Mouse (Mus musculus): ENCODE measurements around the gene Stx3. TPM values are rescaled to one million over a fixed set of nuclear protein-coding genes. Genes with fewer than 3 reads are reported as not detected.
A peak's percentile ranks its signal among the peaks of the same experiment; 100 is the strongest.

Gene Stx3
- total and polyA plus RNA-seq, 2 experiments from 2014 or later: 27.2 to 31.3 TPM

DNA sequence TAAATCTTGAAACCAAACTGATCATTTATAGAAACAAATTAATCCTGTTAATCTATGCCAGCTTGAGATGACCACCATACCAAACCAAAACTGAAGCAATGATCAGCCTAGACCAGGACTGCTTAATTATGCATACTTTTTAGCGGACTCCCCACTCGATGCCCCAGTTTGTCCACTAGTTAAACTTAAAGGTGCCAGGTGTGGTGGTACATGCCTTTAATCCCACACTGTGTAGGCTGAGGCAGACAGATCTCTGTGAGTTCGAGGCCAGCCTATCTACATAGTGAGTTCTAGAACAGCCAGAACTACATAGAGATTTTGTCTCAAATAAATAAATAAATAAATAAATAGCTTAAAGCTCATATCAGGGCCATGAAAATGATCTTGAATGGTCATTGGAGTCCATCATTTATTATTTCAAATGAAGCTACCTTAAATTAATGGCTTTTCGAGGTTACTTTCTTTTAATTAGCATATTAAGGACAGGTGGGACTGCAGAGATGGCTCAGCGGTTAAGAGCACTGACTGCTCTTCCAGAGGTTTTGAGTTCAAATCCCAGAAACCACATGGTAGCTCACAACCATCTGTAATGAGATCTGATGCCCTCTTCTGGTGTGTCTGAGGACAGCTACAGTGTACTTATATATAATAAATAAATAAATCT is 49.8 kb downstream of the Stx3 start:
- WGBS: 90% methylated on average over 5 of the region's 5 CpGs
- Histone ChIP-seq H3K27ac (ENCODE audit: low read depth, low read length) (no peak overlapping the region), H3K36me3 (ENCODE audit: insufficient read depth) (peaks cover 14% of the 10 kb centered on the region), H3K9ac (no peak overlapping the region), H3K27me3 (ENCODE audit: insufficient read depth, low read length) (no peaks in the 10 kb centered on the region), H3K4me2 (ENCODE audit: low read depth) (peak overlapping the region; percentile 74), H3K9me3 (ENCODE audit: low read length) (no peaks in the 10 kb centered on the region), H3K4me3 (ENCODE audit: low read depth, low read length) (no peak overlapping the region; the same call in 1 of the 2 replicates), H3K4me1 (ENCODE audit: insufficient read depth) (no peaks in the 10 kb centered on the region)
- no peak for DNase-seq
- ATAC-seq: no peak
- no peak for TF ChIP-seq CTCF (IDR thresholded peaks at IDR 0.05; ENCODE audit: low read depth)

DNA sequence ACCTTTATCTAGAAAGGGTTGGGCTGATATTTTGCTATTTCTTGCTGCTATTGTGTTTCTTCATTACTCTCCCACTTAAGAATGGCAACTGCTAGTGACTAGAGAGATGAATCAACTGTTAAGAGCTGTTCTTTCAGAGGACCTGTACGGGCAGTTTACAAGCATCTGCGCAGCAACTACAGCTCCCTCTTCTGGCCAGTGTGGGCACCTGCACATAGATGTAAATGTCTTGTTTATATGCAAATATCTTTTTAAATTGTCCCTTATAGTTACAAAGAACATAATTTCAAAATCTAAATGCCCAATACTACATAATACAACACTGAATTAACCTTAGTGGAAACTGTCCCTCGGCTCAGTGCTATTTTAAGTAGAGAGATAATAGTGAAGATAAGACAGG is 51.0 kb downstream of the Stx3 start:
- TF ChIP-seq CTCF (IDR thresholded peaks at IDR 0.05; ENCODE audit: low read depth): peak; percentile 81
- Histone ChIP-seq H3K27ac (ENCODE audit: low read depth, low read length) (no peak overlapping the region), H3K4me1 (ENCODE audit: insufficient read depth) (no peaks in the 10 kb centered on the region), H3K9me3 (ENCODE audit: low read length) (no peaks in the 10 kb centered on the region), H3K4me2 (ENCODE audit: low read depth) (no peak overlapping the region), H3K4me3 (ENCODE audit: low read depth, low read length) (no peak overlapping the region), H3K9ac (no peak overlapping the region), H3K36me3 (ENCODE audit: insufficient read depth) (0 out of 2 replicates have a peak, but pooled peaks cover 3% of the 10 kb centered on the region), H3K27me3 (ENCODE audit: insufficient read depth, low read length) (no peaks in the 10 kb centered on the region)
- WGBS: 15% methylated on average over 3 of the region's 3 CpGs
- DNase-seq: peak; percentile 59
- no peak for ATAC-seq

DNA sequence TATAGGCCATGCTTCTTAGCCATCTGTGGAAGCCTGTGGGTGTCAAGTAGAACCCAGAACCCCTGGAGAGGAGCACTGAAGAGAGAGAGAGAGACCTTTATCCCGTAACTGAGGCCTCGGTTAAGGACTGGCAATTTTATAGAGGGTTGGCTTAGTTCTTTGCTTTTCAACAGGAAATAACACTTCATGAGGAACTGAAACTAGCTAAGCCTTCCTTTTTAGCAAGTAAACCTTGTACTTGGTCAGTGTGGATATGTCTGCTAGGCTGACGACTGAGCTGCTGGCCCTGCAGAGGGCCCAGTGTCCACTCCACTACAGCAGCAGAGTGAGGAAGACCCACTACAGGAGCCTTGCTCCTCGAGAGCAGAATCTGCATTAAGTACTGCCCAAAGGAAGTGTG is 52.8 kb downstream of the Stx3 start:
- Histone ChIP-seq H3K27me3 (ENCODE audit: insufficient read depth, low read length) (no peaks in the 10 kb centered on the region), H3K36me3 (ENCODE audit: insufficient read depth) (no peaks in the 10 kb centered on the region), H3K9ac (no peak overlapping the region), H3K27ac (ENCODE audit: low read depth, low read length) (no peak overlapping the region), H3K9me3 (ENCODE audit: low read length) (no peaks in the 10 kb centered on the region), H3K4me3 (ENCODE audit: low read depth, low read length) (no peak overlapping the region), H3K4me1 (ENCODE audit: insufficient read depth) (no peaks in the 10 kb centered on the region), H3K4me2 (ENCODE audit: low read depth) (no peak overlapping the region)
- WGBS: 74% methylated on average over 4 of the region's 4 CpGs
- ATAC-seq (no peak), DNase-seq (no peak)
- TF ChIP-seq CTCF (IDR thresholded peaks at IDR 0.05; ENCODE audit: low read depth): no peak

DNA sequence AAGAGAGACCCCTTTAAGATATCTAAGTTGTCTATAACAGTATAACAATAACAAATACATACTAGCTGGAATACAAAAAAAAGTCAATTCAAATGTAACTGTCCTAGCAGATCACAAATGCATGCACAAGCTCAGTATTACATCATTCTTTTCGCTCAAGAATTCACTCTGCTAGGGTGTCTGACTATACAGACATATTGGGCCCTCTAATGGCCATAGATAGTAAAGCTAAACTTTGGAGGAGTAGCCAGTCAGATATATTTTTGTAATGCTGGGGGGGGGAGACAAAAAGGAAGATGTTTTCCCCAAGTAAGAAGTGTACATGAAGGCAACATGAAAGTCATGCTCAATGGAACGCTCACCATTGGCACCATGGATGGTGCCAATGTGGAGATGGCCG is 54.1 kb downstream of the Stx3 start:
- 85% methylated on average over 3 of the region's 3 CpGs for WGBS
- TF ChIP-seq CTCF (IDR thresholded peaks at IDR 0.05; ENCODE audit: low read depth): no peak
- ATAC-seq: no peak
- no peak overlapping the region for H3K27ac ChIP-seq (ENCODE audit: low read depth, low read length)
- no peaks in the 10 kb centered on the region for H3K36me3 ChIP-seq (ENCODE audit: insufficient read depth)
- H3K4me1 ChIP-seq (ENCODE audit: insufficient read depth): no peaks in the 10 kb centered on the region
- H3K27me3 ChIP-seq (ENCODE audit: insufficient read depth, low read length): no peaks in the 10 kb centered on the region
- H3K4me3 ChIP-seq (ENCODE audit: low read depth, low read length): no peak overlapping the region
- no peak overlapping the region for H3K4me2 ChIP-seq (ENCODE audit: low read depth)
- no peak for DNase-seq
- H3K9me3 ChIP-seq (ENCODE audit: low read length): no peaks in the 10 kb centered on the region
- H3K9ac ChIP-seq: no peak overlapping the region

DNA sequence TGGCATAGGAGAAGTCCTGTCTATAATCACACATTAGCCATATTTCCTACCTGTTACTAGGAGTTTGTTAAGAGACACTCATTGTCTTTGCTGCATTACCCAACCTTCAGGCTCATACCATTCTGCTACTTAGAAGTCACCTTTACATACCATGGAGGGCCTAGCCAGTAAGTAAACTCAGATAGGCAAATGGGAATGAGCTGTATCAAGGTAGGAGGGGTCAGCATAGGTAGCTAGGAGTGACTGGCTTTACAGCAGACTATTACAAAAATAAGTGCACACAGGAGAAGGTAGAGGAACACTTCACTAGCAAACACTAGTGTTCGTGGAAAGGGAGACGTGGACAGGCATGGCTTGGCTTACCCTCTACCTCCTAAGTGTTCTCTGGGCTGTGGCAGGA is 71.9 kb downstream of the Stx3 start, which contains the start of gene Gif:
Gene Gif (plus strand): TSS at position 257 of the 400 bp plus-strand sequence.
- Histone ChIP-seq H3K4me2 (ENCODE audit: low read depth) (no peak within 1 kb of the TSS), H3K4me1 (ENCODE audit: insufficient read depth) (no peaks in the 10 kb centered on the region), H3K9ac (no peak within 1 kb of the TSS), H3K9me3 (ENCODE audit: low read length) (no peaks in the 10 kb centered on the region), H3K27me3 (ENCODE audit: insufficient read depth, low read length) (no peaks in the 10 kb centered on the region), H3K4me3 (ENCODE audit: low read depth, low read length) (no peak within 1 kb of the TSS), H3K36me3 (ENCODE audit: insufficient read depth) (no peaks in the 10 kb centered on the region), H3K27ac (ENCODE audit: low read depth, low read length) (no peak within 1 kb of the TSS)
- no peak for TF ChIP-seq CTCF (IDR thresholded peaks at IDR 0.05; ENCODE audit: low read depth)
- ATAC-seq (no peak), DNase-seq (no peak)
- WGBS: 71% methylated on average over 2 of the region's 2 CpGs

DNA sequence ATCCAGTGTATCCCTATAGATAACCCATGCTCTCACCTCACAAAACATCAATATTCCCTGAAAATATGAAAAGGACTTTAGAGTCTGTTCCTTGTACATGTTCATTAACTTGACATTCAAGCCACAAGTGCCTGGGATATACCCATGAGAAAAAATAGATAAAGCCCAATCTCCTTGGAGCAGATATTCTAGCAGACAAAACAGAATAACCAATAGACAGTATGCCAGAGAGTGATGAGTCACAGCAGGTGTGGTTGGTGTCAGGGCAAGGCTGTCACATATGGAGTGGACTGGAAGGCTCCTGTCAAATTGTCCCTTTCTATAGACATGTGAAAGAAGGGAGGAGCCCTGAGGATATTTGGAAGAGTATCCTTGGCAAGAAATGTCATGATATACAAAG is 73.5 kb downstream of the Stx3 start:
- Histone ChIP-seq H3K27ac (ENCODE audit: low read depth, low read length) (no peak overlapping the region), H3K4me1 (ENCODE audit: insufficient read depth) (no peaks in the 10 kb centered on the region), H3K4me3 (ENCODE audit: low read depth, low read length) (no peak overlapping the region), H3K9ac (no peak overlapping the region), H3K27me3 (ENCODE audit: insufficient read depth, low read length) (no peaks in the 10 kb centered on the region), H3K36me3 (ENCODE audit: insufficient read depth) (no peaks in the 10 kb centered on the region), H3K4me2 (ENCODE audit: low read depth) (no peak overlapping the region), H3K9me3 (ENCODE audit: low read length) (no peaks in the 10 kb centered on the region)
- TF ChIP-seq CTCF (IDR thresholded peaks at IDR 0.05; ENCODE audit: low read depth): no peak
- DNase-seq (no peak), ATAC-seq (no peak)

DNA sequence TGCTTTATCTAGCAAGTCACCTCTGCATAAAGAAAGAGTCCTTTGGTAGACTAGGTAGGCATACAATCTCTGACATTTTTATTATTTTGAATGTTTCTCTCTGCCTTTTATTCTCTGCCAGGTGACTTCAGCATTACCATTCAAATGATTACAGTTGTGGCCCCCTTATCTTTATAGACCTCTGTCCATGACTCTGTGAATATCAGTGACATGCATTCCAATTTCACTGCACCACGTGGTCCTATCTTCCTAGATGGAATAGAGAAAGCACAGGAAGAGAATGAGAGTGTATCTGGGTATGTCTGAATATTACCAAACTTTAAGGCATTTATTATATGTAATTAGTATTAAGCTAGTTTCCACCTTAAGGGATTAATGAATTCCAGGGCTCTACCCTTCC is 82.7 kb downstream of the Stx3 start:
- Histone ChIP-seq H3K4me1 (ENCODE audit: insufficient read depth) (no peaks in the 10 kb centered on the region), H3K4me2 (ENCODE audit: low read depth) (no peak overlapping the region), H3K9me3 (ENCODE audit: low read length) (no peaks in the 10 kb centered on the region), H3K27ac (ENCODE audit: low read depth, low read length) (no peak overlapping the region), H3K9ac (no peak overlapping the region), H3K27me3 (ENCODE audit: insufficient read depth, low read length) (no peaks in the 10 kb centered on the region), H3K36me3 (ENCODE audit: insufficient read depth) (no peaks in the 10 kb centered on the region), H3K4me3 (ENCODE audit: low read depth, low read length) (no peak overlapping the region)
- WGBS: 64% methylated on average over 1 of the region's 1 CpGs
- DNase-seq: no peak
- ATAC-seq: no peak
- no peak for TF ChIP-seq CTCF (IDR thresholded peaks at IDR 0.05; ENCODE audit: low read depth)
